Mouse (Mus musculus) hindbrain, embryonic 12.5 days (tissue): ENCODE data around the gene Adarb1. TPM values are rescaled to one million over a fixed set of nuclear protein-coding genes. Genes with fewer than 3 reads are reported as not detected.
A peak's percentile ranks its signal among the peaks of the same experiment; 100 is the strongest.

Experiments
- ATAC-seq: fragments of 200-750 bp; cut with Nextera tagmentation; 2 replicates; pipeline ENCODE4 v1.8.0; 2017; ENCODE audit warnings: moderate TSS enrichment; ENCODE audit not compliant: low FRiP score
- H3K27ac ChIP-seq: fragments of 300-500 bp; sonication (generic); 2 replicates; pipeline ENCODE4 v1.5.1; 2016; ENCODE audit warnings: mild to moderate bottlenecking
- H3K27me3 ChIP-seq: fragments of 300-500 bp; sonication (generic); 2 replicates; pipeline ENCODE4 v1.6.1; 2016; ENCODE audit warnings: mild to moderate bottlenecking
- H3K36me3 ChIP-seq: fragments of 300-500 bp; sonication (generic); 2 replicates; pipeline ENCODE4 v1.6.1; 2016; ENCODE audit warnings: mild to moderate bottlenecking
- H3K4me1 ChIP-seq: fragments of 300-500 bp; sonication (generic); 2 replicates; pipeline ENCODE4 v1.6.1; 2016
- H3K4me2 ChIP-seq: fragments of 300-500 bp; sonication (generic); replicated peaks from 2 replicates; pipeline ENCODE4 v1.6.1; 2016; ENCODE audit warnings: mild to moderate bottlenecking
- H3K4me3 ChIP-seq: fragments of 300-500 bp; sonication (generic); 2 replicates; pipeline ENCODE4 v1.5.1; 2016; ENCODE audit warnings: mild to moderate bottlenecking
- H3K9ac ChIP-seq: fragments of 300-500 bp; sonication (generic); 2 replicates; pipeline ENCODE4 v1.6.1; 2016; ENCODE audit warnings: mild to moderate bottlenecking, moderate library complexity
- H3K9me3 ChIP-seq: fragments of 300-500 bp; sonication (generic); replicated peaks from 2 replicates; pipeline ENCODE4 v1.6.1; 2016; ENCODE audit warnings: mild to moderate bottlenecking
- WGBS: fragments of 180-500 bp; shearing (Covaris S2); methylation state at CpG from one replicate; pipeline ENCODE4 v1.1.7; 2016; 5-methylcytosine and 5-hydroxymethylcytosine counted together
- polyA plus RNA-seq: library from polyadenylated mRNA; unstranded; fragments of >200 nt; fragmentation: Nextera tagmentation; extraction: Ambion mirVana; gene quantifications from 2 replicates; pipeline ENCODE4 v1.2.1, GENCODE M21; 2016

Adarb1 gene
- polyA plus RNA-seq, 1 experiment from 2014 or later: 10.6 TPM

GRCm38 (mm10) chr10:77374407-77374806 lies 43.7 kb downstream of the Adarb1 start:
- Histone ChIP-seq H3K36me3 (no peaks in the 10 kb centered on the region), H3K4me3 (no peak overlapping the region), H3K4me1 (peaks cover 5% of the 10 kb centered on the region; the same call in 1 of the 2 replicates), H3K9ac (no peak overlapping the region), H3K27ac (no peak overlapping the region), H3K4me2 (no peak overlapping the region), H3K27me3 (no peaks in the 10 kb centered on the region), H3K9me3 (no peaks in the 10 kb centered on the region)
- no peak for ATAC-seq
- 85% methylated on average over 5 of the region's 5 CpGs for WGBS

DNA sequence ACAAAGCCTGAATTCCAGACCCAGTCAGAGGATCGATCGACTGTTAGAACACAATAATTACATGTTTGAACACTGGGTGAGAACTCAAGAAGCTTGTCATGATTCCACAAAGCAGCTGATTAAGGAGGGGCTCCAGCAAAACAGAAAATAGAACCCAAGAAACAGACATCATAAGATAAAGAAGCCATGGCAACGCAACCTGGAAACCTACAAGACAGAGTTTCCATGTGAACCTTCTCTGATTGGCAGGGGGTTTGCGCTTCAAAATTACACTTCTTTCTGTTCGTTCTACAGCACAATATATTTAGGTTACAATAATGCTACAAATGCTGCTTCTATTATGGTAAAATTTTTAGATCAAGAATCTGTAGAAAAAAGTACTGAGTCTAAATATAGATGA lies 47.9 kb downstream of the Adarb1 start:
- H3K9me3 ChIP-seq: no peaks in the 10 kb centered on the region
- peaks cover 6% of the 10 kb centered on the region; the same call in 1 of the 2 replicates for H3K4me1 ChIP-seq
- H3K27ac ChIP-seq: no peak overlapping the region
- no peak overlapping the region for H3K4me2 ChIP-seq
- ATAC-seq: no peak
- H3K36me3 ChIP-seq: no peaks in the 10 kb centered on the region
- H3K4me3 ChIP-seq: no peak overlapping the region
- WGBS: 86% methylated on average over 5 of the region's 5 CpGs
- H3K27me3 ChIP-seq: no peaks in the 10 kb centered on the region
- no peak overlapping the region for H3K9ac ChIP-seq

GRCm38 (mm10) chr10:77367973-77368372 lies 50.1 kb downstream of the Adarb1 start:
- ATAC-seq: no peak
- Histone ChIP-seq H3K4me2 (no peak overlapping the region), H3K36me3 (no peaks in the 10 kb centered on the region), H3K27ac (no peak overlapping the region), H3K4me1 (peaks cover 6% of the 10 kb centered on the region; the same call in 1 of the 2 replicates), H3K4me3 (no peak overlapping the region), H3K27me3 (no peaks in the 10 kb centered on the region), H3K9me3 (no peaks in the 10 kb centered on the region), H3K9ac (no peak overlapping the region)
- WGBS: 76% methylated on average over 6 of the region's 6 CpGs

- H3K36me3 ChIP-seq: no peaks in the 10 kb centered on the region
- no peak overlapping the region for H3K9ac ChIP-seq
- H3K4me2 ChIP-seq: no peak overlapping the region
- no peaks in the 10 kb centered on the region for H3K27me3 ChIP-seq
- WGBS: 90% methylated on average over 4 of the region's 4 CpGs
- H3K4me3 ChIP-seq: no peak overlapping the region
- H3K9me3 ChIP-seq: no peaks in the 10 kb centered on the region
- H3K27ac ChIP-seq: no peak overlapping the region
- no peak for ATAC-seq
- H3K4me1 ChIP-seq: peaks cover 6% of the 10 kb centered on the region; the same call in 1 of the 2 replicates
Measured at GRCm38 (mm10) chr10:77366959-77367358, 51.1 kb downstream of the Adarb1 start.

GRCm38 (mm10) chr10:77365212-77365611 lies 52.9 kb downstream of the Adarb1 start:
- no peak overlapping the region for H3K4me2 ChIP-seq
- WGBS: 80% methylated on average over 2 of the region's 2 CpGs
- H3K4me1 ChIP-seq: peaks cover 6% of the 10 kb centered on the region; the same call in 1 of the 2 replicates
- H3K9me3 ChIP-seq: no peaks in the 10 kb centered on the region
- no peak overlapping the region for H3K9ac ChIP-seq
- H3K27me3 ChIP-seq: no peaks in the 10 kb centered on the region
- H3K4me3 ChIP-seq: no peak overlapping the region
- H3K27ac ChIP-seq: no peak overlapping the region
- ATAC-seq: no peak
- no peaks in the 10 kb centered on the region for H3K36me3 ChIP-seq

- Histone ChIP-seq H3K36me3 (no peaks in the 10 kb centered on the region), H3K4me1 (no peaks in the 10 kb centered on the region), H3K9ac (no peak overlapping the region), H3K4me3 (no peak overlapping the region), H3K27ac (no peak overlapping the region), H3K4me2 (no peak overlapping the region), H3K9me3 (no peaks in the 10 kb centered on the region), H3K27me3 (no peaks in the 10 kb centered on the region)
- WGBS: 73% methylated on average over 2 of the region's 2 CpGs
- ATAC-seq: no peak
Measured at GRCm38 (mm10) chr10:77360486-77360885, 57.6 kb downstream of the Adarb1 start.

DNA sequence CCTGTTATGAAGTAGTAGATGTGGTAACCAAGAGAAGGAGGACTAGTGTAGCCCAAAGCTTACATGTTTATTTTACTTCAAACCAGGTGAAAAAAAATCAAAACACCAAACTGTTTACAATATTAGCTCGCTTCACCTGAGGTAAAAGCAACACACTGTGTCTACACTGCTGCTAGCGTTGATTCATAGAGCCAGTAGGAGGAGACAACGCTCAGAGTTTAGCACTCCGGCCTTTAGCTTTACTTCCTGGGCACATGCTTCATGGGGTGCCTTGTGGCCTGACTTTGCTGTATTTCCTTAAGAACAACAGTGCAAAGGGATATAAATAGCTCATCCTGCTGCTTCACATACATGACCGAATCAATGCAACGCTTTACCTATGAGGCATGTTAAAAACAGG lies 60.1 kb downstream of the Adarb1 start:
- 86% methylated on average over 6 of the region's 6 CpGs for WGBS
- Histone ChIP-seq H3K36me3 (no peaks in the 10 kb centered on the region), H3K27me3 (no peaks in the 10 kb centered on the region), H3K4me1 (no peaks in the 10 kb centered on the region), H3K9me3 (no peaks in the 10 kb centered on the region), H3K9ac (no peak overlapping the region), H3K4me2 (no peak overlapping the region), H3K27ac (no peak overlapping the region), H3K4me3 (no peak overlapping the region)
- ATAC-seq: no peak

- Histone ChIP-seq H3K9ac (no peak overlapping the region), H3K9me3 (no peaks in the 10 kb centered on the region), H3K4me2 (no peak overlapping the region), H3K27ac (no peak overlapping the region), H3K36me3 (0 out of 2 replicates have a peak, but pooled peaks cover 3% of the 10 kb centered on the region), H3K4me3 (no peak overlapping the region), H3K27me3 (no peaks in the 10 kb centered on the region), H3K4me1 (no peaks in the 10 kb centered on the region)
- ATAC-seq: no peak; the same call in 1 of the 2 replicates
- 86% methylated on average over 6 of the region's 6 CpGs for WGBS
Measured at GRCm38 (mm10) chr10:77353031-77353745, 64.9 kb downstream of the Adarb1 start.

- peaks cover 13% of the 10 kb centered on the region for H3K4me1 ChIP-seq
- no peak overlapping the region for H3K4me2 ChIP-seq
- no peak overlapping the region for H3K9ac ChIP-seq
- 89% methylated on average over 3 of the region's 3 CpGs for WGBS
- H3K9me3 ChIP-seq: no peaks in the 10 kb centered on the region
- H3K27me3 ChIP-seq: no peaks in the 10 kb centered on the region
- no peak overlapping the region for H3K27ac ChIP-seq
- ATAC-seq: no peak
- no peaks in the 10 kb centered on the region for H3K36me3 ChIP-seq
- H3K4me3 ChIP-seq: no peak overlapping the region
Measured at GRCm38 (mm10) chr10:77342842-77343241, 75.2 kb downstream of the Adarb1 start.

DNA sequence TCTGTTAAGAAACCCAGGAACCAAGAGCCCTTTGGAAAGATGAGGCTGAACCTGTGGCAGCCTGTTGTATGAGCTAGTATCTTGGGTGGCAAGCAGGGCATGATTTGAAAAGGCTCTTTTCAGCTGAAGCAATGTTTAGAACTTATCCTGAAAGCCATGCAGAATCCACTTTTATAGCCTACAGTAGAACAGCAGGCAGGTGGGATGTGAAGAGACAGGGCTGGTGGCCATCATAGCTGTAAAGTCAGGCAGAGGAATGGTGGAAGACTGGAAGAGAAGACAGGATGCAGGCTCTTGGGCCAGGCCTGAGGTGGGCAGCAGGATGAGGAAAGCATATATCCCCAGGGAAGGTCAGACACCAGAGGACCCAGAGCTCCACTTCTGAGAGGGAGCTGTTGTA lies 76.4 kb downstream of the Adarb1 start:
- no peak overlapping the region for H3K27ac ChIP-seq
- no peak overlapping the region for H3K4me2 ChIP-seq
- no peak overlapping the region for H3K4me3 ChIP-seq
- no peaks in the 10 kb centered on the region for H3K9me3 ChIP-seq
- H3K4me1 ChIP-seq: peaks cover 16% of the 10 kb centered on the region
- no peak overlapping the region for H3K9ac ChIP-seq
- H3K36me3 ChIP-seq: no peaks in the 10 kb centered on the region
- no peak for ATAC-seq
- no peaks in the 10 kb centered on the region for H3K27me3 ChIP-seq

- peaks cover 16% of the 10 kb centered on the region for H3K4me1 ChIP-seq
- no peak overlapping the region for H3K27ac ChIP-seq
- H3K4me2 ChIP-seq: no peak overlapping the region
- H3K9me3 ChIP-seq: no peaks in the 10 kb centered on the region
- no peak overlapping the region for H3K9ac ChIP-seq
- H3K27me3 ChIP-seq: no peaks in the 10 kb centered on the region
- 92% methylated on average over 4 of the region's 4 CpGs for WGBS
- no peak for ATAC-seq
- H3K36me3 ChIP-seq: no peaks in the 10 kb centered on the region
- no peak overlapping the region for H3K4me3 ChIP-seq
Measured at GRCm38 (mm10) chr10:77341059-77341458, 77.0 kb downstream of the Adarb1 start.

DNA sequence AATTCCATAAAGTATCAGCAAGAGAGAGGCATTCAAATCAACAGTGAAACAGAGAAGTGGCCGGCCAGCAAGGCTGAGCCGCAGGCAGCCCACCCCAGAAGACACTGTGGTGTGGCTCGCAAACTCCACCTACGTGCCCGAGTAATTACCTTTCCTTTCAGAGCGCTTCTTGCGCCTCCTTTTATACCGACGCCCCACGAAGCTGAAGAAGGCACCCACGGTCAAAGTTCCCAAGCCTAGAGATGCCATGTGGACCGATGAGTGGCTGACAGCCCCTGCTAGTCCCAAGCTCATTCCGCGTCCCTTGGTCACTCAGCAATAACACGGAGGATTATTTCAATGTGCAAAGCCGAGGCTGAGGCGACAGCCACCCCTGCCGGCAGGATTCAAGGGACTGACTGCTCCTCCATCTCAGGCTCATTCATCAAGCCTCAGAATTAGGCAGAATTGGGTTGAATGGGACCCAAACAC lies 78.2 kb downstream of the Adarb1 start:
- WGBS: 6% methylated on average over 18 of the region's 18 CpGs
- Histone ChIP-seq H3K4me2 (peak overlapping the region; percentile 76), H3K9ac (peak overlapping the region; percentile 51), H3K4me1 (peaks cover 16% of the 10 kb centered on the region), H3K9me3 (no peaks in the 10 kb centered on the region), H3K27me3 (no peaks in the 10 kb centered on the region), H3K36me3 (no peaks in the 10 kb centered on the region), H3K4me3 (peak overlapping the region; percentile 40), H3K27ac (no peak overlapping the region)
- peak; percentile 43; the same call in 1 of the 2 replicates for ATAC-seq

DNA sequence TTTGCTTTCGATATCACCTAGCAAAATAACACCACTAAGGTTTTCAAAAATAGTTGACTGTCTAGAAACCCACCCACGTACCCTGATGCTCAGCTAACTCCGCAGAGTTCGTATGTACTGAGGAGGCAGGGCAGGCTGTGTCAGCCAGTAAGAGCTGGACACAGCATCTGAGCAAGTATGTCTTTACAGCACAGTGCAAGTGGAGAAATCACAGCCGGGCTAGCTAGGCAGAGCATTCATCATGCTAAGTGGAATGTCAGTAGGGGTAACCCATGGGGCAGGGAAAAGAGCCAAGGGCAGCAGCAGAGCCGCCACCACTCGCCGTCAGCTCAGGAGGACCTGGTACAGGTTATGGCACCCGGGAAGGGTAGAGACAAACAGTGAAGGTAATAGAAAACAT lies 84.6 kb downstream of the Adarb1 start:
- H3K4me2 ChIP-seq: no peak overlapping the region
- no peaks in the 10 kb centered on the region for H3K9me3 ChIP-seq
- H3K9ac ChIP-seq: no peak overlapping the region
- H3K27ac ChIP-seq: no peak overlapping the region
- 81% methylated on average over 9 of the region's 9 CpGs for WGBS
- ATAC-seq: no peak
- H3K27me3 ChIP-seq: no peaks in the 10 kb centered on the region
- 0 out of 2 replicates have a peak, but pooled peaks cover 7% of the 10 kb centered on the region for H3K4me1 ChIP-seq
- H3K4me3 ChIP-seq: no peak overlapping the region
- no peaks in the 10 kb centered on the region for H3K36me3 ChIP-seq
